Mouse (Mus musculus) CH12.LX (cell line): ENCODE measurements at regions not wholly inside any gene's neighbourhood (a gene's known extent, or its start where the extent isn't known, plus 50 kb on each side); places are given as distances from the start of the nearest gene placed in this dataset.

Experiments
- DNase-seq: peaks from one replicate; pipeline ENCODE4 v3.0.0-alpha.2; 2013; ENCODE audit errors: extremely low read depth
- H3K27ac ChIP-seq: 2 replicates; pipeline ENCODE4 v1.5.1; 2012; ENCODE audit warnings: low read depth, mild to moderate bottlenecking, control low read depth, moderate library complexity; ENCODE audit not compliant: insufficient read depth
- H3K27me3 ChIP-seq: replicated peaks from 2 replicates; pipeline ENCODE3; 2012; ENCODE audit warnings: inconsistent platforms
- H3K36me3 ChIP-seq, 2 experiments: replicated peaks in 1 of 2; 2 replicates each; pipeline versions ENCODE3 to v1.6.1; 2012; ENCODE audit warnings: inconsistent platforms in 1 of 2, low read length in 1 of 2, mild to moderate bottlenecking in 1 of 2, mixed read lengths in 1 of 2, moderate library complexity in 1 of 2; ENCODE audit not compliant: control insufficient read depth in 1 of 2, insufficient read depth in 1 of 2
- H3K4me1 ChIP-seq, 2 experiments: 2 replicates each; pipeline ENCODE4 v1.6.1; 2012; ENCODE audit warnings: inconsistent platforms in 1 of 2, moderate library complexity in 1 of 2; ENCODE audit not compliant: insufficient read depth in 2 of 2, control insufficient read depth in 1 of 2
- H3K4me2 ChIP-seq: 2 replicates; pipeline ENCODE4 v1.6.1; 2012; ENCODE audit warnings: low read depth, mild to moderate bottlenecking, control low read depth; ENCODE audit not compliant: poor library complexity, insufficient read depth, severe bottlenecking
- H3K4me3 ChIP-seq, 3 experiments: fragments of 150-350 bp in 1 of 3; sonication (generic) in 1 of 3; replicated peaks in 1 of 3; 2 replicates each; pipeline versions ENCODE3 to v1.5.1; 2011 to 2012; ENCODE audit warnings: low read depth in 2 of 3, low read length in 2 of 3, mild to moderate bottlenecking in 2 of 3, moderate library complexity in 2 of 3, control low read depth in 1 of 3, improper control_type of control experiment in 1 of 3, inconsistent platforms in 1 of 3, mixed read lengths in 1 of 3; ENCODE audit not compliant: poor library complexity in 1 of 3
- H3K79me2 ChIP-seq: replicated peaks from 2 replicates; pipeline ENCODE4 v1.6.1; 2012; ENCODE audit warnings: mild to moderate bottlenecking, moderate library complexity; ENCODE audit not compliant: control insufficient read depth, poor library complexity, insufficient read depth, severe bottlenecking; ENCODE audit errors: extremely low read depth
- H3K9ac ChIP-seq: 2 replicates; pipeline ENCODE4 v1.6.1; 2012; ENCODE audit warnings: low read depth, mild to moderate bottlenecking, control low read depth, moderate library complexity; ENCODE audit not compliant: insufficient read depth
- H3K9me3 ChIP-seq: replicated peaks from 2 replicates; pipeline ENCODE3; 2012; ENCODE audit warnings: low read length, inconsistent platforms, mixed read lengths
- BHLHE40 ChIP-seq: IDR thresholded peaks from 2 replicates; pipeline ENCODE4 v1.6.1; 2011; ENCODE audit warnings: mild to moderate bottlenecking, low read depth, low read length, improper control_type of control experiment
- CHD1 ChIP-seq: IDR thresholded peaks from 2 replicates; pipeline ENCODE4 v1.6.1; 2012; ENCODE audit warnings: low read depth, low read length, improper control_type of control experiment, inconsistent platforms
- CTCF ChIP-seq, 2 experiments: IDR thresholded peaks in 1 of 2; conservative IDR thresholded peaks in 1 of 2; 2 replicates each; pipeline ENCODE4 v1.5.1; 2011 to 2012; ENCODE audit warnings: low read depth in 2 of 2, low read length in 2 of 2, improper control_type of control experiment in 1 of 2, inconsistent platforms in 1 of 2, mild to moderate bottlenecking in 1 of 2, moderate library complexity in 1 of 2
- E2F4 ChIP-seq: IDR thresholded peaks from 2 replicates; pipeline ENCODE4 v1.6.1; 2011; ENCODE audit warnings: low read depth, low read length, improper control_type of control experiment; ENCODE audit not compliant: insufficient replicate concordance
- ELF1 ChIP-seq: IDR thresholded peaks from 2 replicates; pipeline ENCODE4 v1.6.1; 2014; ENCODE audit warnings: low read depth, mild to moderate bottlenecking, inconsistent platforms, low read length, improper control_type of control experiment
- GABPA ChIP-seq: IDR thresholded peaks from 2 replicates; pipeline ENCODE4 v1.6.1; 2012; ENCODE audit warnings: low read depth, low read length, improper control_type of control experiment, inconsistent platforms; ENCODE audit not compliant: insufficient replicate concordance
- HCFC1 ChIP-seq: IDR thresholded peaks from 2 replicates; pipeline ENCODE4 v1.6.1; 2012; ENCODE audit warnings: low read depth, mild to moderate bottlenecking, inconsistent platforms, low read length, improper control_type of control experiment
- JUN ChIP-seq: IDR thresholded peaks from 2 replicates; pipeline ENCODE4 v1.6.1; 2011; ENCODE audit warnings: low read depth, mild to moderate bottlenecking, low read length, improper control_type of control experiment, moderate library complexity; ENCODE audit not compliant: insufficient read depth
- MAFK ChIP-seq: IDR thresholded peaks from 2 replicates; pipeline ENCODE4 v1.6.1; 2011; ENCODE audit warnings: low read length, improper control_type of control experiment; ENCODE audit not compliant: insufficient replicate concordance
- MAX ChIP-seq: IDR thresholded peaks from 2 replicates; pipeline ENCODE4 v1.6.1; 2011; ENCODE audit warnings: low read length, improper control_type of control experiment
- MEF2A ChIP-seq: IDR thresholded peaks from 2 replicates; pipeline ENCODE4 v1.6.1; 2014; ENCODE audit warnings: low read depth, mild to moderate bottlenecking, inconsistent platforms, low read length, improper control_type of control experiment, borderline replicate concordance
- MYC ChIP-seq: IDR thresholded peaks from 2 replicates; pipeline ENCODE4 v1.6.1; 2011; ENCODE audit warnings: low read depth, mild to moderate bottlenecking, improper control_type of control experiment, low read length
- NELFE ChIP-seq: IDR thresholded peaks from 2 replicates; pipeline ENCODE4 v1.6.1; 2011; ENCODE audit warnings: low read depth, low read length, improper control_type of control experiment
- NRF1 ChIP-seq: IDR thresholded peaks from 2 replicates; pipeline ENCODE4 v1.6.1; 2014; ENCODE audit warnings: low read depth, mild to moderate bottlenecking, inconsistent platforms, low read length, improper control_type of control experiment, moderate library complexity
- POLR2AphosphoS2 ChIP-seq: IDR thresholded peaks from 2 replicates; pipeline ENCODE4 v1.6.1; 2011; ENCODE audit warnings: low read depth, low read length, improper control_type of control experiment
- RCOR1 ChIP-seq: conservative IDR thresholded peaks from 2 replicates; pipeline ENCODE4 v1.6.1; 2012; ENCODE audit warnings: low read depth, mild to moderate bottlenecking, inconsistent platforms, low read length, improper control_type of control experiment
- SIN3A ChIP-seq: IDR thresholded peaks from 2 replicates; pipeline ENCODE4 v1.6.1; 2012; ENCODE audit warnings: low read length, improper control_type of control experiment, inconsistent platforms
- SMC3 ChIP-seq: IDR thresholded peaks from 2 replicates; pipeline ENCODE4 v1.6.1; 2011; ENCODE audit warnings: low read depth, low read length, improper control_type of control experiment
- TBP ChIP-seq: conservative IDR thresholded peaks from 2 replicates; pipeline ENCODE4 v1.6.1; 2011; ENCODE audit warnings: low read depth, low read length, improper control_type of control experiment
- TCF12 ChIP-seq: IDR thresholded peaks from 2 replicates; pipeline ENCODE4 v1.6.1; 2014; ENCODE audit warnings: low read depth, mild to moderate bottlenecking, inconsistent platforms, low read length, improper control_type of control experiment
- UBTF ChIP-seq: IDR thresholded peaks from 2 replicates; pipeline ENCODE4 v1.6.1; 2012; ENCODE audit warnings: low read depth, mild to moderate bottlenecking, inconsistent platforms, low read length, improper control_type of control experiment, moderate library complexity
- USF2 ChIP-seq: conservative IDR thresholded peaks from 2 replicates; pipeline ENCODE4 v1.6.1; 2011; ENCODE audit warnings: low read depth, low read length, improper control_type of control experiment
- ZC3H11A ChIP-seq: IDR thresholded peaks from 2 replicates; pipeline ENCODE4 v1.6.1; 2012; ENCODE audit warnings: low read depth, mild to moderate bottlenecking, inconsistent platforms, low read length, improper control_type of control experiment
- ZKSCAN1 ChIP-seq: IDR thresholded peaks from 2 replicates; pipeline ENCODE4 v1.6.1; 2012; ENCODE audit warnings: low read depth, inconsistent platforms, low read length, improper control_type of control experiment, borderline replicate concordance
- ZNF384 ChIP-seq: IDR thresholded peaks from 2 replicates; pipeline ENCODE4 v1.6.1; 2012; ENCODE audit warnings: low read depth, low read length, improper control_type of control experiment, inconsistent platforms
- dilution Hi-C: fragments of 300-500 bp; cut with MboI; formaldehyde crosslinking; loops from 2 replicates; pipeline ENCODE4 v1.14.3; 2020; ENCODE audit warnings: low sequenced_read_pairs; ENCODE audit not compliant: extremely low pct_unique_long_range_greater_than_20kb, extremely low pct_ligation_motif_present
- in situ Hi-C: fragments of 300-500 bp; cut with MboI; formaldehyde crosslinking; loops from 3 replicates; pipeline ENCODE4 v1.14.3; 2019; ENCODE audit warnings: low sequenced_read_pairs, low pct_ligation_motif_present, low pct_unique_long_range_greater_than_20kb, mixed read lengths

GRCm38 (mm10) chr5:139610610-139611520 is 67.6 kb downstream of the Uncx start:
- H3K9ac ChIP-seq: no peak overlapping the region
- no peak overlapping the region for H3K4me2 ChIP-seq
- no peaks in the 10 kb centered on the region for H3K36me3 ChIP-seq
- no peaks in the 10 kb centered on the region for H3K9me3 ChIP-seq
- in situ Hi-C loops: no loop called here
- no peak overlapping the region for H3K4me3 ChIP-seq
- H3K4me1 ChIP-seq: no peaks in the 10 kb centered on the region
- no peak for TF ChIP-seq E2F4
- TF ChIP-seq SIN3A: no peak
- TF ChIP-seq TBP: no peak
- no peak for TF ChIP-seq ZNF384
- no peak for DNase-seq
- H3K27ac ChIP-seq: no peak overlapping the region
- dilution Hi-C loops: no loop called here
- no peaks in the 10 kb centered on the region for H3K79me2 ChIP-seq
- peaks cover 58% of the 10 kb centered on the region for H3K27me3 ChIP-seq

GRCm38 (mm10) chr5:139612224-139612623 is 68.9 kb downstream of the Uncx start:
- Histone ChIP-seq H3K27me3 (peaks cover 49% of the 10 kb centered on the region), H3K36me3 (no peaks in the 10 kb centered on the region), H3K4me2 (no peak overlapping the region), H3K4me3 (no peak overlapping the region), H3K27ac (no peak overlapping the region), H3K4me1 (no peaks in the 10 kb centered on the region), H3K9me3 (no peaks in the 10 kb centered on the region), H3K79me2 (no peaks in the 10 kb centered on the region), H3K9ac (no peak overlapping the region)
- in situ Hi-C loops (no loop called here), dilution Hi-C loops (no loop called here)
- TF ChIP-seq ELF1: no peak
- TF ChIP-seq MAFK: no peak
- no peak for TF ChIP-seq TCF12
- TF ChIP-seq USF2: no peak
- TF ChIP-seq BHLHE40: no peak
- no peak for TF ChIP-seq POLR2AphosphoS2
- TF ChIP-seq TBP: no peak
- no peak for TF ChIP-seq NELFE
- DNase-seq: no peak

DNA sequence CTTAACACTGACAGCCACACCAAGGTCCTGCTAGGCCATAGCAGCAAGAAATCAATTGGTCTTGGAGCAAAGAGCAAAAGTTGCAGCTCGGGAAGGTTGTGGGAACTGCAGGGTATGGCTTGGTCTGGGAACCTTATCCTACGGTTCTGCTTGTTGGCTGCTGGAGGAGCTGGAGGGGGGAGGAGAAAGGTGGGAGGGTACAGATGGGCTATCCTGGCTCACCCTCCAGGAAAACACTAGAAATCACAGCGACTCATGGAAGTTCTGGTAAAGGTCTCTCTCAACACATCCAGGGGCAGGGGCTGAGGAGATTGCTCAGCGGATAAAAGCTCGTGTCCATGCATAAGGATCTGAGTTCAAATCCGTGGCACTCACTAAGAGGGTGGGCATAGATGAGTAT is 69.4 kb downstream of the Uncx start:
- Histone ChIP-seq H3K36me3 (no peaks in the 10 kb centered on the region), H3K79me2 (no peaks in the 10 kb centered on the region), H3K4me2 (no peak overlapping the region), H3K4me1 (no peaks in the 10 kb centered on the region), H3K9me3 (no peaks in the 10 kb centered on the region), H3K4me3 (no peak overlapping the region), H3K27me3 (peaks cover 46% of the 10 kb centered on the region), H3K9ac (no peak overlapping the region), H3K27ac (no peak overlapping the region)
- in situ Hi-C loops: no loop called here
- dilution Hi-C loops: no loop called here
- no peak for DNase-seq
- TF ChIP-seq BHLHE40 (no peak), RCOR1 (no peak), UBTF (no peak), ZKSCAN1 (no peak), MAX (no peak), NELFE (no peak), ELF1 (no peak), HCFC1 (no peak), SMC3 (no peak), GABPA (no peak), NRF1 (no peak), MEF2A (no peak), JUN (no peak), MYC (no peak), ZC3H11A (no peak), ZNF384 (no peak), E2F4 (no peak), CTCF (conservative IDR thresholded peaks at IDR 0.05 in 1 of 2, IDR thresholded peaks at IDR 0.05 in 1 of 2; ENCODE audit: low read depth in 2 of 2, low read length in 2 of 2) (no peak), CHD1 (no peak)
